Mouse (Mus musculus) hindbrain, embryonic 15.5 days (tissue): ENCODE data around the gene Grb2. TPM values are rescaled to one million over a fixed set of nuclear protein-coding genes. Genes with fewer than 3 reads are reported as not detected.

Source experiments
- ATAC-seq: fragments of 200-750 bp; cut with Nextera tagmentation; 2 replicates; pipeline ENCODE4 v1.8.0; 2017; ENCODE audit warnings: low read depth, moderate number of reproducible peaks, moderate TSS enrichment; ENCODE audit not compliant: low FRiP score
- H3K27ac ChIP-seq: fragments of 300-500 bp; sonication (generic); replicated peaks from 2 replicates; pipeline ENCODE4 v1.5.1; 2015; ENCODE audit warnings: mild to moderate bottlenecking, inconsistent platforms
- H3K27me3 ChIP-seq: fragments of 300-500 bp; sonication (generic); 2 replicates; pipeline ENCODE4 v1.6.1; 2015; ENCODE audit warnings: control low read depth, inconsistent platforms
- H3K36me3 ChIP-seq: fragments of 300-500 bp; sonication (generic); 2 replicates; pipeline ENCODE4 v1.6.1; 2015; ENCODE audit warnings: control low read depth, inconsistent platforms
- H3K4me1 ChIP-seq: fragments of 300-500 bp; sonication (generic); replicated peaks from 2 replicates; pipeline ENCODE4 v1.6.1; 2015; ENCODE audit warnings: control low read depth, inconsistent platforms
- H3K4me2 ChIP-seq: fragments of 300-500 bp; sonication (generic); 2 replicates; pipeline ENCODE4 v1.6.1; 2015; ENCODE audit warnings: moderate library complexity, mild to moderate bottlenecking, inconsistent platforms
- H3K4me3 ChIP-seq: fragments of 300-500 bp; sonication (generic); 2 replicates; pipeline ENCODE4 v1.5.1; 2015; ENCODE audit warnings: mild to moderate bottlenecking, inconsistent platforms
- H3K9ac ChIP-seq: fragments of 300-500 bp; sonication (generic); 2 replicates; pipeline ENCODE4 v1.6.1; 2015; ENCODE audit warnings: inconsistent platforms
- H3K9me3 ChIP-seq: fragments of 300-500 bp; sonication (generic); 2 replicates; pipeline ENCODE4 v1.6.1; 2016; ENCODE audit warnings: control low read depth, inconsistent platforms
- WGBS: fragments of 180-500 bp; shearing (Covaris S2); methylation state at CpG from one replicate; pipeline ENCODE4 v1.1.7; 2015; 5-methylcytosine and 5-hydroxymethylcytosine counted together
- polyA plus RNA-seq: library from polyadenylated mRNA; unstranded; fragments of >200 nt; fragmentation: Nextera tagmentation; extraction: Ambion mirVana; gene quantifications from 2 replicates; pipeline ENCODE4 v1.2.1, GENCODE M21; 2015

Gene Grb2
- polyA plus RNA-seq, 1 experiment from 2014 or later: 190 TPM

DNA sequence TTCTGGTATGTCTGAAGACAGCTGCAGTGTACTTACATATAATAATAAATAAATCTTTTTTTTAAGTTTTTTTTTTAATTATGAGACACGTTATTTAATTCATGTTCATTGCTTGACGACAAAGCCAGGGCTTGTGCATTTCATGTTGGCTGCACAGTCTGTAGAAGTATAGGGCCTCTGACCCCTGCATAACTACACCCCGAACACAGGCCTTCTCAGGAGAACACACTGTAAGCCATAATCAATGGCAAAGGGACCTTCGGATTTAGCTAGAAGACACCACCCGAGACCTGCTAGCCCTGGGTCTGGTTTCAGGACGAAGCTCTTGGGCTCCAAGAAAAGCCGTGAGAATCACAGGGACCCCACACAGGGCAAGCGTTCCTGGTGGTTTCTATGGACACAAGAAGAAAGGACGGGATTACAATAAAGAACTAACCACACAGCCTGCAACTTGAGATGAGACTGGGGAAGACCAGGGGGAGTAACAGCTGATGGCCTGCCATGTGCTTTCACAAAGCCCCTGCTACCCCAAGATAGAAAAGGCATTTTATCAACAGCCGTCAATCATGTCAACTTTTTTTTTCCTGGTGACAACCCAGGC, 29.3 kb upstream of the Grb2 start:
- WGBS: 24% methylated on average over 10 of the region's 10 CpGs
- no peak overlapping the region for H3K27ac ChIP-seq
- H3K4me2 ChIP-seq: no peak overlapping the region

DNA sequence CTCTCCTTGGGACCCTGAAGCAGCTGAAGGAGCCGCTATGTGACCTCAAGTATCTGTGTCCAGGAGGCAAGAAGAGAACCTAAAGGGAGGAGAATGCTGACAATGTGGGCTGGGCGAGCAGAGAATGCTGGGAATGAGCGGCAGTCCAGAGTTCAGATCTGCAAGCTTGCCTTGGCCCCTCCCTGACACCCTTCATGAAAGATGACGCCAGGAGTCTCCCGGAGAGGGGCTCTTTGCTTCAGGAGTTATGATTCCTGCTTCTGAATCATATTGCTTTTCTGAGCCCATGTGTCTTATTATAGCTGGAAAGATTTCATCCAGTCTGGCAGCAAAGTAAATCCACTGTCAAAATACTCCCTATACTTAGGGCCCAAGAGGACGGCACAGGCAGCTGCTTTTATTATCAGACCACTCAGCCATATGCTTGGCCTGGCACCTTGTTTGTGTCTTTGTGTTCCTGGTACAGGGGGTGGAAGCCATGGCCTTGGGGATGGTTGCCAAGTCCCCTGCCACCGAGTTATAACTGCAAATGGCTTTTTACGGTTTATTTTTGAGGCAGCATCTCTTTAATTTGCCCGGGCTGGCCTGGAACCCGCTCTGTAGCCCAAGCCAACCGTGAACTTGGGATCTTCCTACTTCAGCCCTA, 25.8 kb upstream of the Grb2 start:
- 49% methylated on average over 11 of the region's 11 CpGs for WGBS
- no peak overlapping the region; the same call in 1 of the 2 replicates for H3K27ac ChIP-seq

More for the DNA sequence above, 29.3 kb upstream of the Grb2 start:
- no peak overlapping the region for H3K4me3 ChIP-seq
- H3K36me3 ChIP-seq: no peaks in the 10 kb centered on the region
- H3K9ac ChIP-seq: no peak overlapping the region
- H3K4me1 ChIP-seq: 0 out of 2 replicates have a peak, but pooled peaks cover 7% of the 10 kb centered on the region
- H3K27me3 ChIP-seq: no peaks in the 10 kb centered on the region
- H3K9me3 ChIP-seq: no peaks in the 10 kb centered on the region
- no peak for ATAC-seq

DNA sequence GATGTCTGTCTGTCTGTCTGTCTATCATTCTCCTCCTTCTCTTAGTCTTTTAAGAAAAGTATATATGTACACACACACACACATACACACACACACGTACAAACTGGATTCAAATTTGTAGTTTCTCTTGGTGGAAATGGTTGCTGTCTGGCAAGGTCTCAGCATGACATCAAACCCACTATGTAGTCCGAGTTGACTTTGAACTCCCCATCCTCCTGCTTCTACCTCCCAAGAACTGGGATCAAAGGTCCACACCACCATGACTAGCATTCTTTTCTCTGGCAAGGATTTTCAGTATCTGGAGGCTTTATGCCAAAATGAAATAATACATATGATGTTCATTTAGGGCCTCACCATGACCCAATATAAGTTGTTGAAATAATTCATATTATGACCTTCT, 14.8 kb upstream of the Grb2 start:
- no peak overlapping the region for H3K4me2 ChIP-seq
- no peaks in the 10 kb centered on the region for H3K27me3 ChIP-seq
- H3K27ac ChIP-seq: no peak overlapping the region
- WGBS: 75% methylated on average over 2 of the region's 2 CpGs
- ATAC-seq: no peak
- H3K36me3 ChIP-seq: no peaks in the 10 kb centered on the region
- H3K4me1 ChIP-seq: no peaks in the 10 kb centered on the region
- no peak overlapping the region for H3K4me3 ChIP-seq
- no peak overlapping the region for H3K9ac ChIP-seq
- H3K9me3 ChIP-seq: no peaks in the 10 kb centered on the region

More for the DNA sequence above, 25.8 kb upstream of the Grb2 start:
- Histone ChIP-seq H3K27me3 (no peaks in the 10 kb centered on the region), H3K9ac (no peak overlapping the region), H3K36me3 (no peaks in the 10 kb centered on the region), H3K4me1 (0 out of 2 replicates have a peak, but pooled peaks cover 7% of the 10 kb centered on the region), H3K4me3 (no peak overlapping the region), H3K4me2 (no peak overlapping the region), H3K9me3 (no peaks in the 10 kb centered on the region)
- no peak for ATAC-seq

DNA sequence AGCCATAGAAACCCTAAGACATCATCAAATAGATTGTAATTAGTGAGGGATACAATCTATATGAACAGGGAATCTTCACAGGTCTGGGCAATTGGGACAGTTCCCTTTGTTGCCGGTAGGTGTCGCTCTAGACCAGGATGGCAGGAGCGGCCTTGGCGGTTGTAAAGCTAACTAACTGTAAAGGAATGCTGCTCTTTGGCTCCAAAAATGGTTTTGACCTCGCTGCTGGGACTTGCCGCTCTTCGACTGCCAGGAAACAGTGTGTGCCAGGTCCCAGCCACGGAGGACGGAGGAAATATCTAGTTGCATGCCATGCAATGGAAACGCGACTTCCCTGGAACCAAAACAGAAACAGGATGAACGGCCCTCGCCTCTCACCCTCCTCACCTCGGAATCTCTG, 14.2 kb upstream of the Grb2 start:
- WGBS: 19% methylated on average over 14 of the region's 14 CpGs
- Histone ChIP-seq H3K9ac (no peak overlapping the region), H3K36me3 (no peaks in the 10 kb centered on the region), H3K27ac (no peak overlapping the region), H3K4me3 (no peak overlapping the region), H3K4me1 (no peaks in the 10 kb centered on the region), H3K27me3 (no peaks in the 10 kb centered on the region), H3K4me2 (0 out of 2 replicates have a peak overlapping the region, but pooled peaks have one; percentile 23), H3K9me3 (no peaks in the 10 kb centered on the region)
- no peak for ATAC-seq

DNA sequence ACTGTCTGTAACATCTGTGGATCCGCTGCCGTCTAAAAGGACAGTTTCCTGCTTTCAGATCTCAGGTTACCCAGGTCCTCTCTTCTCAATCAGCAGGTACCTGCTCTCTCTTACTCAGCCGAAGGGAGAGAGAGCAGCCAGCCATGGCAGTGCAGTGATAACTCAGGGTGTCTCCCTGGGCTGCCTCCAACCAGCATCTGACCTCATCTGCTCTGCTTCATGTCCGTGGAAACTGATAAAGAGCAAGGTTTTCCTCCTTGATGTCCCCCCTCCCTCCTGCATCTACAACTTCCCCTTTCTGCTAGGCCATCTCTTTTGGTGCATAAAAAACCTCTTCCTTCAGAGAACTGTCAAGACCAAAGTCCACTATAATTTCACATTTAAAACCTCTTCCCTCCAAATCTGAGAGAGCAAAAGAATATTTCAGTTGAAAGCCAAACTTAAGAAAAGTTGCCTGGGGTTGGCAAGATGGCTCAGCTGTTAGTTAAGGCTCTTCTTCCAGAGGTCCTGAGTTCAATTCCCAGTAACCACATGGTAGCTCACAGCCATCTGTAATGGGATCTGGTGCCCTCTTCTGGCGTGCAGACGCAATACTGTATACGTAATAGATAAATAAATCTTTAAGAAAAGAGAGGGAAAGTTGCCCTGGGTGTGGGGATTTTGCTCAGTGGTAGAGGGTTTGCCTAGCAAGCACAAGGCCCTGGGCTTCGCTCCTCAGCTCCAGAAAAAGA, 9.4 kb upstream of the Grb2 start:
- no peaks in the 10 kb centered on the region for H3K27me3 ChIP-seq
- H3K4me1 ChIP-seq: no peaks in the 10 kb centered on the region
- no peaks in the 10 kb centered on the region for H3K9me3 ChIP-seq
- no peaks in the 10 kb centered on the region for H3K36me3 ChIP-seq
- no peak overlapping the region for H3K9ac ChIP-seq
- H3K4me3 ChIP-seq: no peak overlapping the region
- ATAC-seq: no peak
- WGBS: 54% methylated on average over 8 of the region's 8 CpGs
- H3K27ac ChIP-seq: no peak overlapping the region
- H3K4me2 ChIP-seq: no peak overlapping the region

DNA sequence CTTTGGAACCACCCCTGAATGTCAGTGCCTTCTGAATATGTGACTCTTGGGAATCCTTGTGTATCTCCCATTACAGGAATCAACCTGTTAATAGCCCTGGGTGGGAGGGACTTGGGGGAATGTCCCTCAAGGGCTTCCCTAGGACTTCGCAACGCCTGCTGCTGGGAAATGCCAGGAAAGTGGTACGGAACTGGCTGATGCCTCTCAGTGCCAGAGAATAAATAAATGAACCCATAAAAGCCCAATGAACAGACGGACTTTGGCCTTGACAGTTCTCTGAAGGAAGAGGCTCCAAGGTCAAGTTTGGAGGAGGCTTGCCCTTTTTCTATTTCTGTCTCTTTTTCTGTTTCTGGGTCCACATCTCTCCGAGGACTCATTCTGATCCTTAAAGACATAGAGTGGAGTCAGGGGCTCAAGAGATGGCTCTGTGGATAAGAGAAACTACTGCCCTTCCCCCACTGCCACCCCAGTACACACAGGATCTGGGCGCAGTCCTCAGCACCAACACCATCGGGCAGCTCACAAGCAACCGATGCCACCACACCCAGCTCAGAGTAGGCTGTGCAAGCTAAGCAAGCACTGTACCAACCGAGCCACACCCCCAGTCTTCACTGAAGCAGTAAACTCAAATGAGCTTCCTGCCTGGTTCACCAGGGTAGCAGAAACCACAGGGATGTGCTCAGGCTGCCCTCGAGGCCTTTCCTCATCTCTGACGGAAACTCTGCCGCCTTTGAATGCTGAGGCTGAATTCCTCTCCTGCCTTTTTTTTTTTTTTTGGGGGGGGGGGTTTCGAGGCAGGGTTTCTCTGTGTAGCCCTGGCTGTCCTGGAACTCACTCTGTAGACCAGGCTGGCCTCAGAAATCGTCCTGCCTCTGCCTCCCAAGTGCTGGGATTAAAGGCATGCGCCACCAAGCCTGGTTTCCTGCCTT, 8.3 kb upstream of the Grb2 start:
- no peak overlapping the region for H3K4me2 ChIP-seq
- H3K9ac ChIP-seq: no peak overlapping the region
- H3K4me1 ChIP-seq: no peaks in the 10 kb centered on the region
- no peaks in the 10 kb centered on the region for H3K9me3 ChIP-seq
- no peak for ATAC-seq
- H3K36me3 ChIP-seq: no peaks in the 10 kb centered on the region
- no peak overlapping the region for H3K4me3 ChIP-seq
- H3K27ac ChIP-seq: no peak overlapping the region
- 75% methylated on average over 15 of the region's 15 CpGs for WGBS
- no peaks in the 10 kb centered on the region for H3K27me3 ChIP-seq

DNA sequence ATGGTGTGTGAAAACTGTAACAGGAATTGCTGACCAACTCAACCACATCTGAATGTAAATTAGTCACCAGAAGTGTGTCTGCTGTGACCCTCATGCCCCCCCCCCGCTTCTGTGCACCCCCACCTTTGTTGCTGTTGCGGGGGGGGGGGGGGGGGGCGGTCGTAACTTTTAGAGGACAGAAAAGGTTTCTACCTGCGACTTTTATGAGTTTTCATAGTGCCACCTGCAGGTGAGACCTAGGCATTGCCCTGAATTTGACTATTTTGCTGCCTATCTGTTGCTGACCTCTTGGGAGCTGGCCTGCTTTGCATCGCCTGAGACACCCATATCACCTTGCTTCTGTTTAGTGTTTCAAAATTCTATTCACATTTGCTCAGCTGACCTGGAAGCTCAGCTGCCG, 6.1 kb upstream of the Grb2 start:
- no peak overlapping the region for H3K4me3 ChIP-seq
- no peak for ATAC-seq
- H3K4me1 ChIP-seq: peaks cover 9% of the 10 kb centered on the region
- H3K4me2 ChIP-seq: no peak overlapping the region
- no peak overlapping the region for H3K27ac ChIP-seq
- H3K9me3 ChIP-seq: no peaks in the 10 kb centered on the region
- 11% methylated on average over 6 of the region's 7 CpGs for WGBS
- no peaks in the 10 kb centered on the region for H3K27me3 ChIP-seq
- H3K36me3 ChIP-seq: no peaks in the 10 kb centered on the region
- no peak overlapping the region for H3K9ac ChIP-seq

DNA sequence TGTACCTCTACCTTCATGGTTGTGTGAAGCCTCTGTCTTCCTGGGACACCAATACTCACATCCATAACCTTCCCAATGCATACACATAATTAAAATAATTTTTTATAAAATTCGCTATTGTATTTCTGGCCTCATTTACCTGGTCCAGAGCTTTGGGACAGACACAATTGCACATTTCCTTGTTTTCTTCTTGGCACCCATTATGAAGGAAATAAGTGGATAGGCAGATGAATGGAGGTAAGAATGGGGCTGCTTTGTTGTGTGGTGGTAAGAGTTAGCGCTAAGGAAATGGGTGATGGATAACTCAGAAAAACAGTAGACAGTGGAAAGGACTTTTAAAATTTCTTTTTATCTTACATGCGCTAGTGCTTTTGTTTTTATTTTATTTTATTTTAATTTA, 5.0 kb upstream of the Grb2 start:
- no peak overlapping the region for H3K27ac ChIP-seq
- ATAC-seq: no peak
- 91% methylated on average over 3 of the region's 3 CpGs for WGBS

DNA sequence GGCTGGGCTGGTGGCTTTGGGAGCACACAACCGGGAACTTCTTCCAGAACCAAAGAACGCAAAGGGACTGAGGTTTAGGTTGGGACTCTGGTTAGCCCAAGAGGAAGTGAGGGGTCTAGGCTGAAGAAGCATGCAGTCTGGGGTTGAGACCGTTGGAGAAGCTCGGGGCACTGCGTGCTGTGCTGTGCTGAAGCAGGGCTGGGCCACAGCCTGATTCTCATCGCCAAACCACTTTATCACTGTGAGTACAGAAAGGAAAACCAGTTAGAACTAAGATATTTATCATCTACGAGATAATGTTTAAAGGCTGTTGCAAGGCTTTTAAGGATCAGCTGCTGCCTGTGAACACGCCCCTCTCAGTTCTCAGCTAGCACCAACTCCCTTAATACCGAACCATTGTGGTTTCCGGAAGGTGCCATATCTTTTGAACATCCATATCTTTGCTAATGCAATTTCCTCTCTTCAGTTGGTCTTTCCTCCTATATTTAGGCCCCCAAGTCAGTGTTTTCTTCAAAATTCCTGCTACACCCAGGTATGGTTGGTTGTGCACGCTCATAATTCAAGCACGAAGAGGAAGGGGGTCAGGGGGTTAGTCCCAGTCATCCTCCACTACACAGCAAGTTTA, 4.4 kb upstream of the Grb2 start:
- Histone ChIP-seq H3K27me3 (no peaks in the 10 kb centered on the region), H3K36me3 (no peaks in the 10 kb centered on the region), H3K9ac (no peak overlapping the region), H3K4me2 (no peak overlapping the region), H3K27ac (no peak overlapping the region), H3K4me3 (no peak overlapping the region), H3K9me3 (no peaks in the 10 kb centered on the region), H3K4me1 (peaks cover 12% of the 10 kb centered on the region)
- no peak for ATAC-seq
- WGBS: 90% methylated on average over 12 of the region's 12 CpGs

More for the DNA sequence above, 5.0 kb upstream of the Grb2 start:
- H3K27me3 ChIP-seq: no peaks in the 10 kb centered on the region
- H3K4me3 ChIP-seq: no peak overlapping the region
- no peaks in the 10 kb centered on the region for H3K9me3 ChIP-seq
- no peaks in the 10 kb centered on the region for H3K36me3 ChIP-seq
- H3K4me1 ChIP-seq: peaks cover 12% of the 10 kb centered on the region
- no peak overlapping the region for H3K9ac ChIP-seq
- no peak overlapping the region for H3K4me2 ChIP-seq

DNA sequence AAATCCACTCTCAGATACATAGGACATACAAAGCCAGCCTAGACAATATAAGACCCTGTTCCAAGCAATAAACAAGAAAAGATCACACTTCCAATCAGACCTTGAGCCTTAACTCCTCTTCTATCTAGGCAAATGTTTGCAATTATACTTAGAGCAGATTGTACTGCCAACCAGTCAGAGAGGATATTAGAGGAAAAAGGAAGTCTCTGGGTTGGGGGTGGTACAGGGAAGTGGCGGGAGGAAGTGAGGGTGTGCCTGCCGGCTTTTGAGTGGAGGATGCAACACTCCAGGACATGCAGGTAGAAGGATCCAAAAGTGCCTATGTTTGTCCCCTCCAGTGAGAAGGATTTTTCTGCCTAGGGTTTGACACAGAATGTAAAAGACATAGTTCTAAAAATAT, 3.9 kb upstream of the Grb2 start:
- 77% methylated on average over 2 of the region's 2 CpGs for WGBS
- H3K27me3 ChIP-seq: no peaks in the 10 kb centered on the region
- peaks cover 13% of the 10 kb centered on the region for H3K4me1 ChIP-seq
- no peak overlapping the region for H3K27ac ChIP-seq
- no peak overlapping the region for H3K4me3 ChIP-seq
- H3K36me3 ChIP-seq: no peaks in the 10 kb centered on the region
- no peak overlapping the region for H3K9ac ChIP-seq
- no peak for ATAC-seq
- H3K4me2 ChIP-seq: no peak overlapping the region
- no peaks in the 10 kb centered on the region for H3K9me3 ChIP-seq

DNA sequence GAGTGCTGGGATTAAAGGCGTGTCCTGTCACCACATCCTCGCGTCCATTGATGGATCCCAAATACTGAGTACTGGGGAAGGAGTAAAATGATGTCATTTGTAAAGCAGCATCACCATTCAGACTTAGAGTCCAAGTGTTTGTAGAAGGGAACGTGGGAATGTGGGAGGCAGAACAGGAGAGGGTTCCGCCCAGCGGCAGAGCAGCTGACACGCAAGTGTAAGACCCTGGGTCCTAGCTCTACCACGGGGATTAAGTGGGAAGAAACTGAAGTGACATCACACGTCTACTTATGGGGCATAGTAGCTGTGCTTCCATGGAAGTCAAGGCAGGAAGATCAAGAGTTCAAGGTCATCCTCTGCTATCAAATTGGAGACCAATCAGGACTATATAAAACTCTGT, 2.7 kb upstream of the Grb2 start:
- Histone ChIP-seq H3K36me3 (no peaks in the 10 kb centered on the region), H3K4me1 (peaks cover 24% of the 10 kb centered on the region), H3K4me3 (no peak overlapping the region), H3K27me3 (no peaks in the 10 kb centered on the region), H3K4me2 (no peak overlapping the region), H3K9me3 (no peaks in the 10 kb centered on the region), H3K9ac (no peak overlapping the region), H3K27ac (no peak overlapping the region)
- no peak for ATAC-seq
- WGBS: 88% methylated on average over 9 of the region's 9 CpGs
